Mouse (Mus musculus): ENCODE measurements at regions not wholly inside any gene's neighbourhood (a gene's known extent, or its start where the extent isn't known, plus 50 kb on each side); places are given as distances from the start of the nearest gene placed in this dataset.

DNA sequence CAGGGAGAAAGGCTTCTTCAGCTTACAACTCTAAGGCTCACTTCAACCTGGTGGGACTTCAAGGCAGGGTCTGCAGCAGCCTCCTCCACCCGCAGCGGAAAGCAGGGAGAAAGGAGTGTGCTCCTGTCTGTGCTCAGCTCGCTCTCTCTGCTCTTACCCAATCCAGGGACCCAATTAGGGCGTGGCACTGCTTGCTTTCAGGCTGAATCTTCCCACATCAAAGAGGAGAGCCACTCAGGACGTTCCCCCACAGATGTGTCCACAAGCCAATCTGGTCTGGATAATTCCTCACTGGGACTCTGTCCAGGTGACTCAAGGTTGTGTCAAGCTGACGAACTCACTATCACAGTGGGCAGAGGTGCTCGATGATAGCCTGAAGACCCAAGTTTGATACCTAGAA is 72.0 kb upstream of the Zbtb40 start:
- no peak for TF ChIP-seq CTCF (IDR thresholded peaks at IDR 0.05; ENCODE audit: control insufficient read depth, insufficient read depth, insufficient replicate concordance, low read depth, low read length)
- no peak for TF ChIP-seq POLR2A (IDR thresholded peaks at IDR 0.05; ENCODE audit: control insufficient read depth, low read depth, low read length)

Data from testis, adult 2 months (tissue).